Mouse (Mus musculus) left cerebral cortex, postnatal 14 days (tissue): ENCODE results near the gene Kcnh1. TPM values are rescaled to one million over a fixed set of nuclear protein-coding genes. Genes with fewer than 3 reads are reported as not detected.

ENCODE experiments used
- DNase-seq, 2 experiments: peaks; one replicate each; pipeline ENCODE4 v3.0.0; 2021 to 2022; ENCODE audit warnings: low spot score in 2 of 2, mixed read lengths in 1 of 2
- intact Hi-C: fragments of 180-260 bp; cut with DNase I; formaldehyde crosslinking; loops from one replicate; pipeline ENCODE4 v1.15.1; 2025
- total RNA-seq, 2 experiments: library from RNA; stranded (reverse); gene quantifications; 2 replicates each; pipeline ENCODE4 v1.2.3; 2021

Gene Kcnh1
- total RNA-seq, 2 experiments from 2014 or later, result 55.6 to 67.5 TPM

GRCm38 (mm10) chr1:192259146-192259545 lies 68.6 kb downstream of the Kcnh1 start:
- intact Hi-C loops, result no loop called here
- no peak for DNase-seq

DNA sequence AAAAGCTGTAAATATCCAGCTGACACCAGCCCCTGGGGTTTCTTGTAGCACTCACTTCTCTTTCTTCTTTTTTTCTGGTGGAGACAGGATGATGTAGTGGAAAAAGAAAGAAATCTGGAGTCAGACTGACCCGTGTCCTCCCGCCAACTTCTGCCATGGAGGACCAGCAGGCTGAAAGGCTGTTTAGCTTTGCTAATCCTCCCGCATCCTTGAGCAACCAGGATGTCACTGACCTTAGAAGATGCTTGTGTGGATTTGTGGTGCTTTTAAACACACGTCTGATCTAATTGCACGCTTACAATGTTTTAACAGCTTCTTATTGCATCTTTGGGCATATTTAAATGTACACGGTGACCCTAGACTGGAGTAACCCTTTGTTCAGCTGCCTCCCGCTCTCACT lies 69.0 kb downstream of the Kcnh1 start:
- DNase-seq, result no peak
- intact Hi-C loops, result no loop called here

- intact Hi-C loops, result no loop called here
- DNase-seq, result no peak
Observed at GRCm38 (mm10) chr1:192265704-192266103, 75.1 kb downstream of the Kcnh1 start.

DNA sequence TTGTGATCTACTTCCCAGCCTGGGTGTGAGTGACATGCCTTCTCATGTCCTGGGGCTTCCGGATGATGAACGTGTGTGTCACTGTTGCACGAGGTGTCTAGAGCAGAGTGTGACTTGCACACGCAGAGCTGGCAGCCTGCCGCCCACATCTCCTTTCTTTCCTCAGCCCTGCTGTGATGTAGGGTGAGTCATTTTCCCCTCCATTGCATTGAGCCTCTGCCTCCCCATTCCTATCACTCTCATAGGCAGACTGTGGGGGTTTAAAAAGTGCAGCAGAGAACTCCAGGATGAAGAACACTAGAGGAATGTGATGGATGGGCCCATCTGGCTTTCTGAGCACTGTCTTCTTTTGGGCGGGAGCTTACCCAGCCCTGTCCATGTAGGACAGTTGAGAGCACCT lies 76.4 kb downstream of the Kcnh1 start:
- DNase-seq, result peak; percentile 71 to 83
- intact Hi-C loops, result no loop called here

DNA sequence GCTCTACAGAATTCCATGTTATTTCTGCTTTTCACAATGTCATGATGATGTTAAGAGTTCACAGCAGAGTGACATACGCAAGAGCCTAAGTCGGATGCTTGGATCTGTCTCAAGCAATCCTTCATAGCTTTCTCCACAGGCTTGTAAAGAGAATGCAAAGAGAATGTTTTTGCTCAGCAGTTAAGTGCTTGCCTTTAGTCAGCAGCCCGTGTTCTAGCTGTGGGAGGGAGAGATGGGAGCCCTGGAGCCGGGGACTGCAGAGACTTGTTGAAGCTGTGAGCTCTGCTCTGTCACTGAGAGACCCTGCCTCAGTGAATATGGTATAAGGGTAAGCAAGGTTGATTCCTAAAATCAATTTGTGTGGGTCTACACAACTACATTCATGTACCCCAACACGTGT lies 78.3 kb downstream of the Kcnh1 start:
- DNase-seq, result no peak
- intact Hi-C loops, result no loop called here

DNA sequence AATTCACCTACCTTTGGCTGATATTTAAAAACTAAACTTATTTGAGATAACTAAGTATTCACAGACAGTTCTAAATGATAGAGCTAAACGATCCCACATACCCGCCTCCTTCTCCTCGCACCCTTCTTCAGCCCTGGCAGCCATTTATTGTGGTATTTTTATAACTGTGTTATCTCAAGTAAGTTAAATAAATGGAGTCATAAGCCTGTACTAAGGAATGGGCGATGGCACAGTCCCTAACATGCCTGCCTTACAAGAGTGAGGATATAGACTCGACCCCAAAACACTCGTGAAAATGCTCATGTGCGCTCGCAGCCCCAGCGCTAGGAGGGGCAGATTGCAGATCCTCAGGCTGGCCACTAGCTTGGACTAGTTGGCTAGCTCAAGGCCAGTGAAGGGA lies 79.3 kb downstream of the Kcnh1 start:
- intact Hi-C loops, result no loop called here
- no peak for DNase-seq

DNA sequence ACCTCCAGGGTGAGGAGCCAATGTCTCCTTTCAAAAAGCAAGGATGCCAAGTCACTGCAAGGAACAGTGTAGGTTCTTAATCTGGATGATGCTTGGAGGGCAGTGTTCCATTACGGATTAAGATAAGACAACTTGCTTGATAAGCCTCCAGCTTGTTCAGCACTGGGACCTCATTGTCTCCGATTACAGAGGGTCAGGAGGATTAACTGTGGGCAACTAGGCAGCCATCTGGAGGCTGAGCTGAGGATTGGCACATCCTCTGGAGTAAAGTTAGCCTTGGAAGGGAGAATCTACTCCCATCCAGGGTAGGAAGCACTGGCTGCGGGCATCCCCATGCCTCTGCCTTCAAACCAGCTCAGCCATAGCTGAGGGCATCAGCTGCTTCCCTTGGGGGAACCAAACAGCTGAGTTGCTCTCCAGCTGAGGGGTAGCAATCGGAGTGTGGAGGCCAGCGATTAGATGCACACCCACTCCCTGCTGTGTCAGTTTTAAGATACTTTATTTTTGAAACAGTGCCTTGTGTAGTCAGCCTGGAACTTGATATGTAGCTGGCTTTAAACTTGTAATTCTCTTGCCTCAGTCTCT lies 87.3 kb downstream of the Kcnh1 start:
- intact Hi-C loops, result no loop called here
- DNase-seq, result no peak

DNA sequence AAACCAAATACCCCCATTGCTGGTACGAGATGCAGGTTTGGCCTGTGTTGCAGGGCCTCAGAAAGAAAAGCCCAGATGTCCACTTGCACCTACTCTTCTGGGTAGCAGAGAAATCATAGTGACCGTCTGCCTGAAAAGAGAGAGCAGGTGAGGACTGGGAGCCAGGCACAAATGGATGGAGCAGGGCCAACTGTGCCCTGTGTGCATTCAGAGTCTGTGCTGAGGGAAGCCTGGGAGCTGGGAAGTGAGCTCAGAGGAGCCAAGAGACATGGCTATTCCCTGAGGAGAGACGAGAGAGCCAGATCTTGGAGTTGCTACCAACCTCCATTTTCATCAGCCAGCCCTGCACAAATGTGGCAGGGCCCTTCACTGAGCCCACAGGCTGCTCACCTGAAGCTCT lies 93.8 kb downstream of the Kcnh1 start:
- DNase-seq, result no peak
- intact Hi-C loops, result no loop called here

GRCm38 (mm10) chr1:192284950-192285349 lies 94.4 kb downstream of the Kcnh1 start:
- DNase-seq, result no peak
- intact Hi-C loops, result no loop called here

GRCm38 (mm10) chr1:192288456-192288855 lies 97.9 kb downstream of the Kcnh1 start:
- intact Hi-C loops, result no loop called here
- no peak for DNase-seq

- intact Hi-C loops, result no loop called here
- DNase-seq, result no peak
Observed at GRCm38 (mm10) chr1:192291286-192291685, 100.7 kb downstream of the Kcnh1 start.

DNA sequence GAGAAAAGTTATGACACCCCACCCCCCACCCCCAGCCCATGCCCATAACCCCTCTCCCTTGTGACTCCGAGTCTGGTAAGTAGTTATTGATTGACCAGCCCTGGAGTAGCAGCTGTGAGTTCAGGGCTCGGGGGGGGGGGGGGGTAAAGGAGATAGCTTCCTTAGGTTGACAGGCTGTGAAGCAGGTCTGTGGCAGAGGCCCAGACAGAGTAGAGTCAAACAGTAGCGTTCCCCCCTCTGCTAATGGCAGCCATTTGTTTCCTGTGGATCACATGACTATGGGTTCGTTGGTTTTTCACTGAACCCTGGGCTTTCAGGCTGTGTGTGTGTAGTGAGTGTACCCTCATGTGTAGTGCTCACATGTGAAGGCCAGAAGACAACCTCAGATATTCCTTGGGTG lies 102.8 kb downstream of the Kcnh1 start:
- no peak for DNase-seq
- intact Hi-C loops, result no loop called here

DNA sequence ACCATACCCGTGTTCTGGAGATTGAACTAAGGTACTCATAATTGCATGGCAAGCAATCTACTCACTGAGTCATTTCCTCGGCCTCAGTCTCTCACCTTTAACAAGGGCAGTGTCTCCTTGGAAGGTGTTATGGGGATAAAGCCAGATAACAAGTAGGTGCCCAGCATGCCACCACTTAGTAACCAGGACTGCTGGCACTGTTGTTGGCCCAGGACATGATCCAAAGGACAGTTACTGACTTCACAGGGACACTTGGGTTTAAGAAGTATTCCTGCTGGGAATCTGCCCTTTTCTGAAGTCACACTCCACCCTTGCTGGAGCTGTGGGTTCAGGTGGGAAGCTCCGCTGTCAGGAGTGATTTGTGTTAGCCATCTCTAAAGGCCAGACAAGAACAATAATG lies 103.3 kb downstream of the Kcnh1 start:
- DNase-seq, result no peak
- intact Hi-C loops, result no loop called here

GRCm38 (mm10) chr1:192295243-192295860 lies 104.8 kb downstream of the Kcnh1 start:
- intact Hi-C loops, result no loop called here
- no peak for DNase-seq

DNA sequence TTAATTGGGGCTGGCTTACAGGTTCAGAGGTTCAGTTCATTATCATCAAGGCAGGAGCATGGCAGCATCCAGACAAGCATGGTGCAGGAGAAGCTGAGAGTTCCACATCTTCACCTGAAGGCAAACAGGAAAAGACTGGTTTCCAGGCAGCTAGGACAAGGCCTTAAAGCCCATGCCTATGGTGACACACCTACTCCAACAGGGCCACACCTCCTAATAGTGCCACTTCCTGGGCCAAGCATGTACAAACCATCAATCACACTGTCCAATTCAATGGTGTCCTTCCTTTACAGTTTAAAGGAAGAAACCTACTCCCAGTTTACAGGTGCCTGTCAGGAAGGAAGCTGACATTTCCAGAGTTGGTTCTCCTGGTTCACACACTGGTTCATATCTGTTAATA lies 105.3 kb downstream of the Kcnh1 start:
- intact Hi-C loops, result no loop called here
- no peak for DNase-seq

GRCm38 (mm10) chr1:192297481-192298128 lies 107.0 kb downstream of the Kcnh1 start:
- no peak for DNase-seq
- intact Hi-C loops, result no loop called here

GRCm38 (mm10) chr1:192300417-192300816 lies 109.8 kb downstream of the Kcnh1 start:
- peak in 1 of 2 experiments; percentile 56 for DNase-seq
- intact Hi-C loops, result no loop called here

DNA sequence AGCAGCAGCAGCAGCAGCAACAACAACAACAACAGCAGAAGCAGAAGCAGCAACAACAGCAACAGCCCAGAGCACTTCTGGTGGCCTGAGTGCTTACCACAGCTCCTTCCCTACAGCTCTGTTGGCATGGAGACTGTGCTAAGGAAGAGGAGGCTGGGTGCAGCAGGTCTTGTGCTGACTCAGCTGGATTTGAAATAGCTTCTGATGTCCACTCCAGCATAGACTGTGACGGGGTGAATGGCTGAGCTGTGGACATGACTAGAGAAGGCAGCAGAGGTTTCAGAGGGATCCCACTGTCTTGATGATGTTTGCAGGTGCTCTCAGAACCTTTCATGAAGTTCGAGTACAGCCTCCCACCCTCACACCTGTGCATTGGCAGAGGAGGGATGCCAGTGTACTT lies 113.0 kb downstream of the Kcnh1 start:
- intact Hi-C loops, result no loop called here
- DNase-seq, result no peak

DNA sequence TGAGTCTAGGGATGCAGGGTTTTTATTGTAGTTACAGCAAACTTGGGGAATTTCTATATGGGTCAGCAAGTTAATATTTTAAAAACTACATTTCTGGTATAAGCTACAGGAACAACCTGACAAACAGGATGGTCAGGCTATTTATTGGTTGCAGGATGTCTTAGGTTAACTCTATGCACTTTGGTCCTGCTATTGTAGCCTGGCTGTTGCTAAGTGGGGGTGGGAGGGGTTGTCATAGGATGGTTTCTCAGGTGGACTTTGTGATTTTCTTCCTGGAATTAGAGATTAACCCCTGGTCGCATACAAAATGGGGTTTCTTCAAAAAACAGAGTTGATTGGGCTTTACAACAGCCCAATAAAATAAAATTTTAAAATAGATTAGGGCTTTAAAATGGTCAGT lies 114.6 kb downstream of the Kcnh1 start:
- no peak for DNase-seq
- intact Hi-C loops, result no loop called here

DNA sequence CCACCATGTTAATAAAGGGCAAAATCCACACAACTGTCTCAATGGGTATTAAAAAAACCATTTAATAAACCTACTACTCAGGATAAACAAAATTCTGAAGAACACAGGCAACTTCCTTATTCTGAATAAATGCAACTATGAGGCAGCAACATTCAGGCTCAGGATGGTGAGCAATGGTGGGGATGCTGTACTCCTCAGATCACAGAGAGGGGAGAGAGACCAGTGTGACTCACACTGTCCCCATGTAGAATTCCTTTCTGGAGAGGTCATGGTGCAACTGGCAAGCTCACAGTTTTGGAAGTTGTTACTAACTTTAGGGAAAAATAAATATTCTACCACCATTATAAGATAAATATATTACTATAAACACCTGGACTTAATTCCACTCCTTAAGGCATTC lies 116.5 kb downstream of the Kcnh1 start:
- DNase-seq, result no peak
- intact Hi-C loops, result no loop called here

DNA sequence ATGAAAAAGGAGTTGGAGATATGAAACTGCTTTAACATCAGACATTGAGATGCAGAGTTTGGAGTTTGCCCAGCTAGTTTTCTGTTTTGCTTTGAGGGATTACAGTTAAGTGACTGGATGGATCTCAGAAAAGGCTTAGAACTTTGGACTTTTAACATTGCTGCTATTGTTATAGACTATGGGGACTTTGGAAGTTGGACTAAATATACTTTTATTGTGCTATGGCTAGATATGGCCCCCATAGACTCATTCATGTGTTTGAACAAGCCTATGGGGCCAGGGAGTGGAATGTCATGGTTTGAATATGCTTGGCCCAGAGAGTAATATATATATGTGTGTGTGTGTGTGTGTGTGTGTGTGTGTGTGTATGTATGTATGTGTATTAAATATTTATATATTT lies 120.7 kb downstream of the Kcnh1 start:
- intact Hi-C loops, result loop anchor here (10.0 kb wide), 1 partner anchor 404 kb away; no protein-coding TSS in a partner anchor
- DNase-seq, result no peak
